9 mouse cellular contexts compared by ENCODE assay signal in genomic region chr10:125764402-125765102, GRCm38 (mm10).
DNase-seq lines count a peak whose midpoint lies in the region; ATAC-seq and TF ChIP-seq lines count a peak whose summit lies in the region.
"Had no signal": no experiment of that assay in that cellular context is flagged by ENCODE, and none has a peak within 500 bp of the region (broad histone marks: within the 10 kb centered on the region; RNA-seq: fewer than 3 reads in every experiment).

No protein-coding gene starts in this region.

- no peak overlapping the region for H3K27ac ChIP-seq in bone marrow macrophage, adult 2 months (ENCODE audit: insufficient read depth, low read depth, low read length)
- no peak overlapping the region for H3K27ac ChIP-seq in forebrain, embryonic 14.5 days (ENCODE audit: low read depth, low read length)
- peak overlapping the region; percentile 74 for H3K27ac ChIP-seq in limb, embryonic 10.5 days
- H3K27ac ChIP-seq in neural tube, embryonic 11.5 days (ENCODE audit: low read depth, low read length): no peak overlapping the region
- H3K27ac ChIP-seq: macrophage had no signal

- no peak overlapping the region for H3K9ac ChIP-seq in forebrain, embryonic 14.5 days (ENCODE audit: low read length)
- no peak overlapping the region for H3K9ac ChIP-seq in neural tube, embryonic 11.5 days (ENCODE audit: low read length)

- no peaks in the 10 kb centered on the region for H3K27me3 ChIP-seq in forebrain, embryonic 14.5 days (replicated peaks; ENCODE audit: control insufficient read depth, insufficient read depth, low read length)
- no peaks in the 10 kb centered on the region for H3K27me3 ChIP-seq in limb, embryonic 10.5 days (ENCODE audit: low read depth, poor library complexity, severe bottlenecking)
- H3K27me3 ChIP-seq in neural tube, embryonic 11.5 days (ENCODE audit: control insufficient read depth, insufficient read depth, low read length): no peaks in the 10 kb centered on the region

- DNase-seq in left cerebral cortex, adult 18-20 months (ENCODE audit: low spot score in 2 of 2): peak; percentile 5 to 24
- DNase-seq in left cerebral cortex, postnatal 36 days (ENCODE audit: low spot score in 2 of 2): no peak
- DNase-seq in forebrain, embryonic 14.5 days (ENCODE audit: low spot score): peak; percentile 51
- DNase-seq in limb, embryonic 10.5 days (ENCODE audit: low spot score): peak; percentile 56
- DNase-seq in neural tube, embryonic 11.5 days (ENCODE audit: low spot score): peak; percentile 41
- DNase-seq in gastrocnemius, adult 18-20 months (ENCODE audit: low spot score): no peak

- H3K4me3 ChIP-seq in bone marrow macrophage, adult 2 months (ENCODE audit: insufficient read depth, low read length): no peak overlapping the region
- H3K4me3 ChIP-seq in forebrain, embryonic 14.5 days (ENCODE audit: low read depth, low read length): no peak overlapping the region
- H3K4me3 ChIP-seq in limb, embryonic 10.5 days: no peak overlapping the region
- no peak overlapping the region for H3K4me3 ChIP-seq in neural tube, embryonic 11.5 days (ENCODE audit: low read depth, low read length)
- H3K4me3 ChIP-seq: erythroblast, embryonic 14.5 days had no signal

- no peaks in the 10 kb centered on the region for H3K4me1 ChIP-seq in bone marrow macrophage, adult 2 months (ENCODE audit: control insufficient read depth, insufficient read depth, low read length)
- H3K4me1 ChIP-seq in forebrain, embryonic 14.5 days (ENCODE audit: control insufficient read depth, insufficient read depth, low read length): peaks cover 4% of the 10 kb centered on the region; the same call in 1 of the 2 replicates
- peaks cover 31% of the 10 kb centered on the region for H3K4me1 ChIP-seq in limb, embryonic 10.5 days
- no peaks in the 10 kb centered on the region for H3K4me1 ChIP-seq in neural tube, embryonic 11.5 days (ENCODE audit: control insufficient read depth, insufficient read depth, low read length)

- no peaks in the 10 kb centered on the region for H3K36me3 ChIP-seq in forebrain, embryonic 14.5 days (ENCODE audit: control insufficient read depth, insufficient read depth, low read length)
- H3K36me3 ChIP-seq in limb, embryonic 10.5 days: peaks cover 6% of the 10 kb centered on the region; the same call in 1 of the 2 replicates
- no peaks in the 10 kb centered on the region for H3K36me3 ChIP-seq in neural tube, embryonic 11.5 days (ENCODE audit: control insufficient read depth, insufficient read depth, low read length)

- no peak; the same call in 1 of the 2 replicates for ATAC-seq in forebrain, embryonic 14.5 days
- peak; percentile 48; the same call in 1 of the 2 replicates for ATAC-seq in neural tube, embryonic 11.5 days (ENCODE audit: insufficient read depth, low FRiP score, low TSS enrichment)

- peaks cover 6% of the 10 kb centered on the region; the same call in 1 of the 2 replicates for H3K9me3 ChIP-seq in forebrain, embryonic 14.5 days (replicated peaks; ENCODE audit: control insufficient read depth, low read length)
- peaks cover 2% of the 10 kb centered on the region; the same call in 1 of the 2 replicates for H3K9me3 ChIP-seq in limb, embryonic 10.5 days (replicated peaks)
- no peaks in the 10 kb centered on the region for H3K9me3 ChIP-seq in neural tube, embryonic 11.5 days (ENCODE audit: control insufficient read depth, low read length)

- no peak for TF ChIP-seq POLR2A in bone marrow macrophage, adult 2 months (IDR thresholded peaks at IDR 0.05; ENCODE audit: borderline replicate concordance, low read depth, low read length)

- peak; percentile 56; the same call in 1 of the 2 replicates for TF ChIP-seq CTCF in bone marrow macrophage, adult 2 months (IDR thresholded peaks at IDR 0.05; ENCODE audit: low read depth, low read length)

- no peak overlapping the region for H3K4me2 ChIP-seq in forebrain, embryonic 14.5 days (ENCODE audit: low read length)
- H3K4me2 ChIP-seq in neural tube, embryonic 11.5 days (ENCODE audit: low read depth): no peak overlapping the region

- WGBS in forebrain, embryonic 14.5 days: 66% methylated on average over 10 of the region's 10 CpGs
- WGBS in limb, embryonic 10.5 days: 59% methylated on average over 10 of the region's 10 CpGs
- WGBS in neural tube, embryonic 11.5 days: 58% methylated on average over 10 of the region's 10 CpGs

- intact Hi-C loops in left cerebral cortex, postnatal 36 days (cut with DNase I): no loop called here

Comparison
In these comparisons a context has a peak if more than half of its experiments do, and no peak if none do; other contexts are left out.
1. DNase-seq: peak in left cerebral cortex, adult 18-20 months (2 of 2), forebrain, embryonic 14.5 days (single experiment), limb, embryonic 10.5 days (single experiment) and neural tube, embryonic 11.5 days (single experiment); none in left cerebral cortex, postnatal 36 days (0 of 2) and gastrocnemius, adult 18-20 months (single experiment).